Mouse (Mus musculus): Measurements from ENCODE around the gene Myl4. TPM values are rescaled to one million over a fixed set of nuclear protein-coding genes. Genes with fewer than 3 reads are reported as not detected.

The Myl4 gene
- 0.87 and 1.2 TPM in 2 replicates for total RNA-seq (2017)

DNA sequence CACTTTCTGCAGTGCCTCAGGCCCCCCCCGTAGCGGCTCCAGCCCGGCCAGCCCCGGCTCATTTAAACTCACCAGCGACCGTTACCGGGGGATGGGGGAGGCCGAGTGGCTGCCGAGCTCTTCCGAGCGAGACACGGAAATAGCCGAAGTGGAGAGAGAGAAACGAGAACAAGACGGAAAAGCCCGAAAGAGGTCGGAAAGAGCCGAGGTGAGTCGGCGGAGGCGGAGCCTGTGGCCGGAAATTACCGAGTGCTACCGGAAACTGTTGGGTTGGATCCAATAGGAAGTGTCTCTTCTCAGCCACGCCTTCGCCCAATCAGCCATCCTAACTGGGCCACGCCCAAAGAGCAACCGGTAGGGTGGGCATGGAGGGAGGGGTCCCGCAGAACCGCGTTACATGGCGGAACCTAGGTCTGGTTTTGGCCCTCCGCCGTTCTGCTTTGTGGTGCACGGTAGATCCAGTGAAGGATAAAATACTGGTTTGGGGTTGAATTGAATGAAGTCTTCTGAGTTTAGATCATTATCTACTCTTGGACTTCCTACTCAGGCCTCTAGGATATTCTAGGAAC, at the start of gene Myl4, which contains the start of gene Cdc27:
TSS of gene Myl4 (plus strand) at position 258 of the 569 bp plus-strand sequence.
TSS of gene Cdc27 (minus strand) at position 215 of the 569 bp plus-strand sequence.
- peak; percentile 92 for ATAC-seq (replicated peaks; ENCODE audit: low read depth, poor library complexity, severe bottlenecking)

DNA sequence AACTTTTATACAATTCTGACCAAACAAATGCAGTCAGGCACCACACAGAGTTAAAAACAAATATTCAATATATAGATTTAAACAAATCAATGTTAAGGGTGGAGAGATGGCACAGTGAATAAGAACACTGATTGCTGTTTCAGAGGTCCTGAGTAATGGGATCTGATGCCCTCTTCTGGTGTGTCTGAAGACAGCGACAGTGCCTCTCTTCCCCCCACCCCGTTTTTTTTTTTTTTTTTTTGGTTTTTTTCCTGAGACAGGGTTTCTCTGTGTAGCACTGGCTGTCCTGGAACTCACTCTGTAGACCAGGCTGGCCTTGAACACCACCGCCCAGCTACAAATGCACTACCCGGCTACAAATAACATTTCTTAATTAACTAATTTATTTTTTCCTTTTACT, 42.0 kb upstream of the Myl4 start:
- ATAC-seq (replicated peaks; ENCODE audit: low read depth, poor library complexity, severe bottlenecking) = no peak

DNA sequence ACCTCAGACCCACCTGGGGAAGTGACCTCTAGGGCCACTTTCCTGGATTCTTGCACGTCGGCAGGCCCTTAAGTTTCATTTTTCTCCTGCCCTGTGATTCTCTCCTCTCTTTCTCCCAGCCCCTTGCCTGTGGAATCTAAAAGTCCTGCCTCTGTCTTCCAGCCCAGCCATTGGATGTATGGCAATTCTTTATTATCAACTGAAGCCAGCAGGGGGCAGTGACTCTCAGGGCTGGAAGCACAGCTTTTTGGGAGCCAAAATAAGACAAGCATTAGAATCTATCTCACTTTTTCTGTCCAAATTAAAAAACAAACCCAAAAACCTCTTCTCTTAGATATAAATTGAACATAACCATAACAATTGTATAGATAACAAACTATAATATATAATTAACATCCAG, 39.9 kb upstream of the Myl4 start:
- ATAC-seq (replicated peaks; ENCODE audit: low read depth, poor library complexity, severe bottlenecking) = peak; percentile 60; the same call in 1 of the 2 replicates

DNA sequence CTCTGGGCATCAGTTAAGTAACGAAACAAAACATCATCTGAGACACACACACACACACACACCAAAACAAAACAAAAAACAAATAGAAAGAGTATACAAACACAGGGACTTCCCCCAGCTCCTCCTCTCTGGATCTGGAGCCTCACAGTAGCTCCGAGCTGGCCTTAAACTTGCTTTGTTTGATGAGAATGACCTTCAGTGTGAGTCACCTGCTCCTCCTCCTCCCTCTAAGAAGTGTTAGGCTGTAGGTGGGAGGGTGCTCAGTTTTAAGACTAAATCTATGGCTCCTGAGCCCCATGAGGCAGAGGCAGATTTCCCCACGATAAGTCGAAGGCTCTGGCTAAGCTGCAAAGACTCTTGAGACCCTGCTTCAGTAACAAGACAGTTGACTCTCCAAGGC, 38.0 kb upstream of the Myl4 start:
- no peak for ATAC-seq (replicated peaks; ENCODE audit: low read depth, poor library complexity, severe bottlenecking)

DNA sequence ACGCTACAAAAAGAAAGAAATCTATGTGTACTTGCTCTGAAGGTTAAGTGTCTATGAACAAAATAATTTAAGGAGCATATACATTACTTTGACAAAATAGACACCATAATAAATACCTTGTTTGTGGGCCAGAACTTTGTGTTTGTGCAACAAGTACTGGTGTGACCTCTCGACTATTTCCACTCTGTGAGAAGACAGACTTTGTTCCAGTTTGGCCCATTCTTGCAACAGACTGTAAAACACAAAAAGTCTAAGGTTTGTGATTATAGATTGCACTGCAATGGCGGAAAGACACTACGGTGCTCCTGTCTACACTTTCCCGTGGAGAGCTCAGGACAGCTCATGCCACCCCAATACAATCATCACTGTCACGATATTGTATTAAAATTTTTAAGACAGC, 24.5 kb upstream of the Myl4 start:
- no peak for ATAC-seq (replicated peaks; ENCODE audit: low read depth, poor library complexity, severe bottlenecking)

DNA sequence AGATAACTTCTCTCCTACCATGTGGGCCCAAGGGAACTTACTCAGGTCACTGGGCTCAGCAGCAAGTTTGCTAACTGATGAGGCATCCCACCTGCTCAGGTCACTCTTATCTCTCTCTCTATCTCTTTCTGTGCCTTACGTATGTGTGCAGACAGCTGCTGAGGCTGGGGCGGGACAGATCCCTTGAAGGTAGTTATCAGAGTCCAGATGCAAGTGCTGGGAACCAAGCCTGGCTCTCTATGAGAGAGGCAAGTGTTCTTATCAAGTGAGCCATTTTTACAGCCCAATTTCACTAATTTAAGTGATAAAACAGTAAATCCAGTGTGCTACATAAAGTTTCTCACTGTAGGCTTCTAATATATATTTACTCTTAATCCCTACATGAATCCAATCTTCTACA, 13.6 kb upstream of the Myl4 start:
- peak; percentile 54; the same call in 1 of the 2 replicates for ATAC-seq (replicated peaks; ENCODE audit: low read depth, poor library complexity, severe bottlenecking)

DNA sequence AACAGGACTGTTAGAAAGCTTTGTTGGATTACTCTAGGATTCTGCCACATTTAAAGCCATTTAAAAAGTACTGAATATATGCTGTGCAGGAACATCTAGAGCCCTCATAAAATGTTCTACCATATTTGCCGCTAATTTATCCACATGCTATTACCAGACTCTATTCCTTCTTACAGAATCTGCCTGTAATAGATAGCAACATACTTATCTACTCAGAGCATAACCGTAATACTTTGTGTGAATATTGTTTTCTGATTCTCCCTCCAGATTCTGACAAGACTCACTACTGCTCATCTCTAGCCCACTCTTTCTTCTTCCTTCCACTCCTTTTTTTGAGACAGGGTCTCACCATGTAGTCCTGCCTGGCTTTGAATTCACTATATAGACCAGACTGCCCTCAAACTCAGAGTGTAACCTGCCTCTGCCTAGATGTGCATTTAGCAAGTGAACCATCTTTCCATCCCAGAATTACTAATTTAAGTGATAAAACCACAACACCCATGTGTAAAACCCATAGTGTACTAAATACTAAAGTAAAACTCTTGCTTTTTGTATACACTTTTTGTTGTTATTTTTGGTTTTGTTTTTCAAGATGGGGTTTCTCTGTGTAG, 12.4 kb upstream of the Myl4 start:
- no peak for ATAC-seq (replicated peaks; ENCODE audit: low read depth, poor library complexity, severe bottlenecking)

DNA sequence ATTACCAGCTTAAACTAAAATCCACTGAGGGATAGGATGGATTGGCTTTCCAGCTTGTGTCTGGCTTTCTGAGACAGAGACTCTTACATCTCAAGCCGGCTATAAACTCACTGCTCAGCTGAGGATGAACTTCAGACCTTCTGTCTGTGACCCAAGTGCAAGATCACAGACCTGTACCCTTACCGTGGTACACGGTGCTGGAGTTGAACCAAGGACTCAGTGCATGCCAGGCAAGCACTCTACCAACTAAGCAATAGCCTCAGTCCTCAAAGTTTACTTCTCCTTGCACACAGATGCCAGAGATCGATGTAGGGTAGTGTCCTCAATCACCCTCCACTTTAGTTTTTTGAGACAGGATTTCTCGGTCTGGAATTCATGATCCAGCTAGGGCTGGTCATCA, 10.7 kb upstream of the Myl4 start:
- no peak for ATAC-seq (replicated peaks; ENCODE audit: low read depth, poor library complexity, severe bottlenecking)

DNA sequence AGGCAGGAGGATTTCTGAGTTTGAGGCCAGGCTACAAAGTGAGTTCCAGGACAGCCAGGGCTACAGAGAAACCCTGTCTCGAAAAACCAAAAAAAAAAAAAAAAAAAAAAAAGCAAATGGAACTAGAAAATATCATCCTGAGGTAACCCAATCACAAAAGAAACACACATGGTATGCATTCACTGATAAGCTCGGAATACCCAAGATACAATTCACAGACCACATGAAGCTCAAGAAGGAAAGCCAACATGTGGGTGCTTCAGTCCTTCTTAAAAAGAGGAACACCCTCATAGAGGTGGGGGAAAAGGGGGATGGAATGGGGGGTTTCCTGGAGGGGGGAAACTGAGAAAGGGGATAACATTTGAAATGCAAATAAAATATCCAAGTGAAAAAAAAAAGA, 7.1 kb upstream of the Myl4 start:
- 0 out of 2 replicates have a peak, but pooled peaks have one; percentile 47 for ATAC-seq (replicated peaks; ENCODE audit: low read depth, poor library complexity, severe bottlenecking)

DNA sequence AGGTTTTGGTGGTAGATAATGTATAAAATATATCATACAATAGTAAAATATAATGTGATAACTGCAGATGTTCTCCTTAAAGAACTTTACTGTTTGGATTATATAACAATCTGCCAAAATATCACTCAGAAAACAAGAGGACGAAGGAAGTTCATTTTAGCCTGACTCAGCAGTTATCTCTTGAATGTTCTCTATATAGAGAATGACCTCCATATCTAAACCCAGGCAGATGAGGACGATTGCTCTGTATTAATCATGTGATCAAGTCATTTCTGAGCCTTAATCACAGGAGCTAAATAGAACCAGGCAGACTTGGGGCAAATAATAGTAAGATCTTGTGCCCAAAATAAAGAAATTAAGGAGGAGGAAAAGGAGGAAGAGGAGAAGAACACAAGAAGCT, 6.0 kb upstream of the Myl4 start:
- ATAC-seq (replicated peaks; ENCODE audit: low read depth, poor library complexity, severe bottlenecking) = 0 out of 2 replicates have a peak, but pooled peaks have one; percentile 23

DNA sequence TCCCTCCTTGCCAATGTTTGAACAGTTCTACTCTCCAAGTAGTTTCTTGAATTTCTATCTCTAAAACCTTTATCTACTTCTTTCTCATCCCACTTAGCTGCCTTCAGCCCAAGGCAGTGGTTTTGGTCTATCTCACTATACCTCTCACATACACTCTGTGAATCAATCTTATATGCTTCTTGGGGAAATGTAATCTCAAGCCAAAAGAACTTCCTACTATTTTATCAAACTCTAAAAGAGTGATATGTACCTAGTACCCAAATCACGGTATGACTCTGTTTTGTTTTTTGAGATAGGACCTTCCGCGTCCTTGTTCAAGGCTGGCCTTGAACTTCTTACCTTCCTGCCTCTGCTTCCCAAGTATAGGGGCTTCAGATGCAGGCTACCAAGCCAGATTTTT, 3.0 kb upstream of the Myl4 start:
- no peak for ATAC-seq (replicated peaks; ENCODE audit: low read depth, poor library complexity, severe bottlenecking)

DNA sequence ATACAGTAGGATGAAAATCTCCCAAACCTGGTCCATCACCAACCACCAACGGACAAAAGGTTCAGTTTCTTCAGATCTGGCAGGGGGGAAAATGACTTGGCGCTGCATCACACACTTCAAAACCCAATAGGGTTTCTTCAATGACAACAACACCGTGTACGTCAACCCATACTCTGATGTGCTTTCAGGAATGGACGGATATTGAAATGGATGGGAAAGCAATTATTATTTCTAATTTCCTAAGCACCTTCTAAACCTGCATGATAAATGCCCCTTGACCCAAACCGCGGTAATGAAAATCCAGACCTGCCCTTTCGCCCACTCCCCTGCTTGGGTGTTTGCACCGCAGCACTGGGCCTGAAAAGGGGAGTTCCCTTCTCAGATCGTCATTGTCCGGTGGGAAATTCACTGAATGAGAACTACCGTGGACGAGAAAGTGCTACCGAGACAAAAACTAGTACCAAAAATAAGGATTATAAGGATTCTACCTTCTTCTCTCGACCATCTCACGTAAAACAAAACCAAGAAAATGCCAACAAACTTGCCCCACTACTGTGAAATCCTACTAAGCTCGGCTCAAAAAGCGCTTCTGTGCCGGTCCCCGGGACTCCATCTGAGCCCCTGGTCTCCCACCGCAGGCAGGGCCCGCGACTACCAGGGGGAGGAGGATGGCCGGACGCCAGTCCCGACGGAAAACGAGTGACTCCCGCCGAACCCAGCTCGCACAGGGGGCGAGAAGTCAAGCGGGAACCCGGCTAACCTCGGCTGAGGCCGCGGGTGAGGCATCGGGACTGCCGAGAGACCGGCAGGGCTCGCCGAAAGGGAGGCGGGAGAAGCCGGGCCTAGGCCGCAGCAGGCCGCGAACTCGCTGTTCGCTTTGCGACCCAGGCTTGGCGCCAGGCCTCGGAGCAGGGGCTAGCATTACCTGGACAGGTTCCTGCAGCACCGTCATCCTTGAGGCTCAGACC, 741 bp upstream of the Myl4 start:
- ATAC-seq (replicated peaks; ENCODE audit: low read depth, poor library complexity, severe bottlenecking) = peak; percentile 53

DNA sequence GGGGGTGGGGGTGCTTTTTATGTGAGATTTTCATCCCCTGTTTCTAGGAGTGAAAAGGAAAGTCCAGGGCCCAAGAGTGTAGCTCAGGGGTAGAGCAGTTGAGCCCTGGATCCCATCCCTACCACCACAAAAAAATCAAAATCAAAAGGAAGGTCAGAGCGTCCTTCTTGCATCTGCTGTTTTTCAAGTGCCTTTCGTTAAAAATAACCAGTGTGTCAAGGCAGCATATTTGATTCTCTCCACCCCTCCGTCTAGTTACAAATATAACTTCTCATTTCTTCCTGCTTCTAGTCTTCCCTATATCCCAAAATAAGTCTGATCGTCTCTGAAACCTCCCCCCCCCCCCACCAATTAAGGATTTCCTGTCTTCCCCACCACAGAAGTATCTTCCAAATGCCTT, 7.6 kb downstream of the Myl4 start:
- ATAC-seq (replicated peaks; ENCODE audit: low read depth, poor library complexity, severe bottlenecking) = no peak

DNA sequence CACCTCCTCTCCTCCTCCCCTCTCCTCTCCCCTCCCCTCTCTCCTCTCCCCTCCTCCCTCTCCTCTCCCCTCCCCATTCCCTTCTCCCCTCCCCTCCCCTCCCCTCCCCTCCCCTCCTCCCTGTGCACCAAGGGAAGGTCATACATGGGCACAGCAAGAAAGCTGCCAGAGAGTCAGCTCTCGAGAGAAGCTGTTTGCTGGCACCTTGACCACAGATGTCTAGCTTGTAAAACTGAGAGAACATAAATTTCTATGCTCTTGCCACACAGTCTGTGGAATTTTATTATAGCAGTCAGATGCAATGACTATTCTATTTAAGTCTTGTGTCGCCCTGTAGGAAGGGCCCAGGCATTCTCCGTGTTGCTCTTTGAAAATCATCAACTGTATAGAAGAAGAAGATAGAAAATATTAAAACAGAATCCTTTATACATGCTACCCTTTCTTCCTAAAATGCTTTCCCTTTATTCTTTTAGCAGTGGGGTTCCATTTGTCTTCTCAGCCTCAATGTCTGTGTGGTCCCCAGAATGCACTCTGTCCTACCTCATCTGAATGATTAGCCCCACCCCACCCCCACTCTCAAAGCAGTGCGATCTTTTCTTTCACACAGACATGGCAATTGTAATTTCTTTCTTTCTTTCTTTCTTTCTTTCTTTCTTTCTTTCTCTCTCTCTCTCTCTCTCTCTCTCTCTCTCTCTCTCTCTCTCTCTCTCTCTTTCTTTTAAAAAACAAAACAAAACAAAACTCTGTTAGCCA, 8.4 kb downstream of the Myl4 start:
- no peak for ATAC-seq (replicated peaks; ENCODE audit: low read depth, poor library complexity, severe bottlenecking)

DNA sequence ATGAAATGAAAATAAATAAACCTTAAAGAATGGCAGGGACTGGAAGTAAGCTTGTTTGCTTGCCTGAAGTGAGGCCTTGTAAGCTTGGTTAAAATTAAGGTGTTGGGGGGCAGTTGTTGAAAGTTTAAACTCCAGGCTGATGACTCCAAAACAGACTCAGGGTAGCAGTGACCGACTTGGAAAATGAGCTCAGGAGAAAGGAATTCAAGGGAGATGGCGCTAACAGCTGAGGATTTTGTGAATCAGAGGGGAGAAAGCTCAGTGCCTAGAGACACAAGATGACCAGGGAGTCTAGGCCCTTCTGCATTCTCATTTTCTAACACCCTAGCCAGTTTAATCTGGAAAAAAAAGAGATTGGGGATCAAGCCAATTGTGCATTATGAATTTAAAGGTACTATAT, 10.5 kb downstream of the Myl4 start:
- ATAC-seq (replicated peaks; ENCODE audit: low read depth, poor library complexity, severe bottlenecking) = no peak

DNA sequence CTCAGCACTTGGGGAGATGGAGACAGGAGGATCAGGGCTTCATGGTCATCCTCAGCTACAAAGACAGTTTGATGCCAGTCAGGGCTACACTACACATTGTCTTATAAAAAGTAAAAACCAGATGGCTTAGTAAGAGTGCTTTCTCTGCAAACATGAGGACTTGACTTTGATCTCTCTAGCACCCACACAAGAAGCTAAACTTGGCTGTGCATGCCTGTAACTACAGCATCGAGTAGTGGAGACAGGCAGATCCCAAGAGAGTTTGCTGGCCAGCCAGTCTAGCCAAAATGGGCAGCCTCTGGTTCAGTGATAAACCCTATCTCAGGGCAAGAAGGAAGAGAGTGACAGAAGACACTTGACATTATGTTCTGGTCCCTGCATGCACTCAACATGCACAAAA, 13.0 kb downstream of the Myl4 start:
- ATAC-seq (replicated peaks; ENCODE audit: low read depth, poor library complexity, severe bottlenecking) = no peak

DNA sequence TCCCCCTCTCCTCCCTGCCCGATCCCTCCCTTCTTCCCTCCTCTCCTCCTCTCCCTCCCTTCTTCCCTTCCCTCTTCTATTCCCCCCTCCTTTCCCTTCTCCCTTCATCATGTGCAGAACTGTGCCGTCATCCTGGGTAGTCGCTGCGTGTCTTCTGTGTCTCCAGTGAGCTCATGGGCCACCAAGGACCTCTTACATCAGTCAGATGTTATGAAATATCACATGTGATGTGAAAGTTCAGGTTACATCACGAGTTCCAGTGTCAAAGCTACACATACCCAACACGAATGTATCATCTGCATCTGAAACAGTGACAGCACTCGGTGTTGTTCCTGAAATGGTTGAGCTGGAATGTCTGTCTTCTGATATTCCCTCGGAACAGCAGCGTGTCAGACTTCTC, 14.7 kb downstream of the Myl4 start:
- no peak for ATAC-seq (replicated peaks; ENCODE audit: low read depth, poor library complexity, severe bottlenecking)

DNA sequence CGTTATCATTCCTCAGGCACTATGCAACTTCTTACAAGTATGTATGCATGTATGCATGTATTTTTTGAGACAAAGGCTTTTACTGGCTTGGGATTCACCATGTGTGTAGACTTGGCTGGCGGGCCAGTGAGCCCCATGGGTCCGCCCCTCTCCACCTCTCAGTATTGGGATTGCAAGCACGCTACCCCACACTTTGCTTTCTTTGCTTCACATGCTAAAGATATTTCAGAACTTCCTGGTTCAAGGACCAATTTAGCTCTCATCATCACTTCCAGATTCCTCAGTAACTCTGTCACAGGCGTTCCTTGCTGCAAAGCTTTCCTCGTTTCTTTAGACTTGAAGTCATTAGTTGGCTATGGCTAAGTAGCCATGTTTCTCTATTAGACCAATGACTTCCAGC, 15.6 kb downstream of the Myl4 start:
- ATAC-seq (replicated peaks; ENCODE audit: low read depth, poor library complexity, severe bottlenecking) = no peak

DNA sequence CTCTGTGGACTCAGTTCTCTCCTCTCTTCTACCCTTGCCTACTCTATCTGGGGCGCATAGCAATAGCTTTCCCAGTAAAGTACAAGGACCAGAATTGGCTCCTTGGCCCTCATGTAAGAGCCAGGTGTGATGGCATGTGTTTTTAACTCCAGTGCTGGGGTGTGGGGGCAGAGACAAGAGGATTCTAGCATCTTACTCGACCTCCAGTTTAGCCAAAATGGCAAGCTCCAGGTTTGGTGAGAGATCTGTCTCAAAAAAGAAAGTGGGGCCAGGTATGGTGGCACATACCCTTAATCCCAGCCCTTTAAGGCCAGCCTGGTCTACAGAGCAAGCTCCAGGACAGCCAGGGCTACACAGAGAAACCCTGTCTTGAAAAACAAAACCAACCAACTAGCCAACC, 16.3 kb downstream of the Myl4 start:
- no peak for ATAC-seq (replicated peaks; ENCODE audit: low read depth, poor library complexity, severe bottlenecking)

DNA sequence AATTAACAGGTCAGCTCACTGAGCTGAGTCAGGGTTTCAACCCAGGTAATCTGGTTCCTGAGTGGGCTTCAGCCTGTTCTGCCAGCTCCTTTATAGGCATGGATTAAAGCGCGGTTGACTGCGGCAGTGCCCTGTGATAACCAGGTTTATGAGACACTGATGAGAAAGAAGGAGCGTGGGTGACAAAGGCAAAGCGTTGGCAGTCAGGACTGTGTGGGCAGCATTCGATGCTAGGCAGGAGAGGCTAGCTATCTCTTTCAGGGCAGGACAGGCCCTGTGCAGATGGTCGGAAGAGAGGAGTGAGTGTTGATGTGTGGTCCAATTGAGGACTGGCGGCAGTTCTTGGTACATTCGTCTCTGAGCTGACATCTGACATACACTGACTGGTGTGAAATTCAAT, 17.3 kb downstream of the Myl4 start:
- ATAC-seq (replicated peaks; ENCODE audit: low read depth, poor library complexity, severe bottlenecking) = no peak
